Mouse (Mus musculus) stomach, embryonic 14.5 days (tissue): ENCODE results near the gene Ttc34. TPM values are rescaled to one million over a fixed set of nuclear protein-coding genes. Genes with fewer than 3 reads are reported as not detected.
A peak's percentile ranks its signal among the peaks of the same experiment; 100 is the strongest.

Experiments
- ATAC-seq: fragments of 200-750 bp; cut with Nextera tagmentation; 2 replicates; pipeline ENCODE4 v1.8.0; 2017; ENCODE audit warnings: low read depth, moderate TSS enrichment; ENCODE audit not compliant: insufficient number of reproducible peaks, insufficient read depth, low FRiP score
- H3K27ac ChIP-seq: fragments of 300-500 bp; sonication (generic); 2 replicates; pipeline ENCODE4 v1.5.1; 2014; ENCODE audit warnings: mild to moderate bottlenecking, low read length, moderate library complexity, mixed read lengths
- H3K27me3 ChIP-seq: fragments of 300-500 bp; sonication (generic); 2 replicates; pipeline ENCODE4 v1.6.1; 2014; ENCODE audit warnings: low read length, control low read depth, mixed read lengths; ENCODE audit not compliant: control insufficient read depth, insufficient read depth
- H3K36me3 ChIP-seq: fragments of 300-500 bp; sonication (generic); 2 replicates; pipeline ENCODE4 v1.6.1; 2014; ENCODE audit warnings: mild to moderate bottlenecking, control low read depth, low read length, moderate library complexity, mixed read lengths; ENCODE audit not compliant: control insufficient read depth, insufficient read depth
- H3K4me1 ChIP-seq: fragments of 300-500 bp; sonication (generic); 2 replicates; pipeline ENCODE4 v1.6.1; 2014; ENCODE audit warnings: low read length, control low read depth, mixed read lengths; ENCODE audit not compliant: control insufficient read depth, insufficient read depth
- H3K4me2 ChIP-seq: fragments of 300-500 bp; sonication (generic); replicated peaks from 2 replicates; pipeline ENCODE4 v1.6.1; 2014; ENCODE audit warnings: low read depth, low read length, control low read depth
- H3K4me3 ChIP-seq: fragments of 300-500 bp; sonication (generic); 2 replicates; pipeline ENCODE4 v1.5.1; 2014; ENCODE audit warnings: low read depth, low read length, control low read depth
- H3K9ac ChIP-seq: fragments of 300-500 bp; sonication (generic); replicated peaks from 2 replicates; pipeline ENCODE4 v1.6.1; 2014; ENCODE audit warnings: low read depth, mild to moderate bottlenecking, control low read depth, low read length, moderate library complexity, mixed read lengths
- H3K9me3 ChIP-seq: fragments of 300-500 bp; sonication (generic); 2 replicates; pipeline ENCODE4 v1.6.1; 2016; ENCODE audit warnings: low read depth, low read length, control low read depth; ENCODE audit not compliant: control insufficient read depth
- WGBS: fragments of 180-500 bp; shearing (Covaris S2); extraction: QIAGEN DNeasy Blood & Tissue Kit; methylation state at CpG from one replicate; pipeline ENCODE4 v1.1.7; 2014; 5-methylcytosine and 5-hydroxymethylcytosine counted together
- polyA plus RNA-seq: library from polyadenylated mRNA; unstranded; fragments of >200 nt; fragmentation: Nextera tagmentation; extraction: Ambion mirVana; gene quantifications from 2 replicates; pipeline ENCODE4 v1.2.1, GENCODE M21; 2014

The Ttc34 gene
- polyA plus RNA-seq, 1 experiment from 2014 or later = 0.29 TPM

DNA sequence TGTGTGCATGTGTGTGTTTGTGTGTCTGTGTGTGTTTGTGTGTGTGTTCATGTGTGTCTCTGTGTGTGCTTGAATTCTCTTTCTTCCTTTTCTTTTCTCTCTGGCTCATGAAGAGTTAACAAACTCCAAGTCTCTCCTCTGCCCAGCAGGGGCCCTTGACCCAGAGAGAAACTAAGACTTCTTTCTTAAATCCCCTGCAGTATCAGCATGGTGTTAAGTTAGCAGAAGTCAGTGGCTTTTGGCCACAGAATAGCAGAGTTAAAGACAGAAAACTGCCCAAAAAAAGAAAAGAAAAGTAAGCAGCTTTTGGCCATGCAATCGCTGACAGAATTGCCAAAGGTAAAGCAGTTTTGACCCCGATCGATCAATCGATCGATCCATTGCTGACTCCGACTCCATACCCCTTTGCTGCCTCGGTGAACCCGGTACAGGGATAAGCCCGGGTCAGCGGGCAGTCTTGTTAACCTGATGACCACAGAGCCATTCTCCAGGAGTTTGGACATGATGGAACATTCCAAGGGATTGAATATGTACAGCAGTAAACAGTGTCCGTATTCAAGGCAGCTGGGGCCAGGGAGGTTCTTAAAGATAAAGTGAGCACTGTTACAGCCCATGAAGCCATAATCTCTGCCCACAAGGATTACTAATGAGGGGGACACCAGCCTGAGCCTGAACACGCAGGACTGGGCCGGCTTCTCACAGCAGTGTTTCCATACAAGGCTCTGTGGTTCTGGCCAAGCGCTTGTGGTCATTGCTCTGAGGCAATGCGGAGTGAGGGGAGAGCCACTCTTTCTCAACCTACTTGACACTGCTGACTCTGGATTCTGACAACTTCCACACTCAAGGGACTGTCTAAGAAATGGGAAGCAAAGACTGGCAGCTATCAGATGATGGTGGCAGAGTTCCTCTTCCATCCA lies 73.6 kb downstream of the Ttc34 start:
- Histone ChIP-seq H3K36me3 (no peaks in the 10 kb centered on the region), H3K4me3 (no peak overlapping the region), H3K27me3 (no peaks in the 10 kb centered on the region), H3K9ac (no peak overlapping the region), H3K4me2 (0 out of 2 replicates have a peak overlapping the region, but pooled peaks have one; percentile 17), H3K4me1 (peaks cover 18% of the 10 kb centered on the region), H3K9me3 (no peaks in the 10 kb centered on the region), H3K27ac (peak overlapping the region; percentile 45; the same call in 1 of the 2 replicates)
- WGBS = 25% methylated on average over 15 of the region's 15 CpGs
- no peak for ATAC-seq

DNA sequence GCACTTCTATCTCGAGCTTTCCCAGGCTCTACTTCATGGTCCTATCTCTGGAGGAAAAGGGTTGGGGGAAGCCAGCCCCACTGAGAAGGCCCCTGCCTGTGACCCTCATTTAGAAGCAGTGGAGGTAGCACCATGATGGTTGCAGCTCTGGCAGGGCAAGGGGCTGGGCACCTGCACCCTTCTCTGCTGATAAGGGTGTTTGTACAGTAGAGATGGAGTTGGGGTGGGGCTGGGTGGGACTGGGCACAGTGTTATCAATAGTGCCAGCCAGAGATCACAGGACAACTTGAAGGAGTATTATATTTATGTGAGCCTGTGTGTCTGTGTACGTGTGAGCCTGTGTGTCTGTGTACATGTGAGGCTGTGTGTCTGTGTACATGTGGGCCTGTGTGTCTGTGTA lies 74.4 kb downstream of the Ttc34 start:
- Histone ChIP-seq H3K4me3 (no peak overlapping the region), H3K4me1 (peaks cover 18% of the 10 kb centered on the region), H3K9ac (no peak overlapping the region), H3K27ac (no peak overlapping the region), H3K4me2 (no peak overlapping the region), H3K9me3 (no peaks in the 10 kb centered on the region), H3K36me3 (no peaks in the 10 kb centered on the region), H3K27me3 (no peaks in the 10 kb centered on the region)
- WGBS = 69% methylated on average over 2 of the region's 2 CpGs
- ATAC-seq = peak; percentile 78

DNA sequence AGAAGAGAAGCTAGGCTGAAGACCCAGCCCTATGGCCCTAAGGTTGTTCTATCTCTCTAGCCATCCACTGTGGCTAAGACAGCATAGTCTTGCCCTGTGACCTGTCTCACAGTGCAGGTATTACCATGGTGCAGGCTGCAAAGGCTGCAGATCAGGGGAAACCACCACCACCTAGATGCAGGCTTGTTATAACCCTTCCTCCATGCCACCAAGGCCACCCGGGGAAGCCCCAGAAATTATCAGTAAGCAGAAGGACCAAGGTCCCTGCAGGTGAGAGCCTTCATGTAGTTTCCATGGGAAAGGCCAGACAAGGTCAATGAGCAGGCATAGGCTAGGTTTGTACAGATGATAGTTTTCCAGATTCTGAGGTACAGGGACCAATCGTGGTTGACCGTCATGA lies 76.6 kb downstream of the Ttc34 start:
- ATAC-seq = no peak; the same call in 1 of the 2 replicates
- Histone ChIP-seq H3K9ac (no peak overlapping the region), H3K4me1 (peaks cover 15% of the 10 kb centered on the region), H3K9me3 (no peaks in the 10 kb centered on the region), H3K27me3 (no peaks in the 10 kb centered on the region), H3K4me3 (no peak overlapping the region), H3K36me3 (no peaks in the 10 kb centered on the region), H3K27ac (no peak overlapping the region), H3K4me2 (no peak overlapping the region)
- WGBS = 88% methylated on average over 3 of the region's 3 CpGs

DNA sequence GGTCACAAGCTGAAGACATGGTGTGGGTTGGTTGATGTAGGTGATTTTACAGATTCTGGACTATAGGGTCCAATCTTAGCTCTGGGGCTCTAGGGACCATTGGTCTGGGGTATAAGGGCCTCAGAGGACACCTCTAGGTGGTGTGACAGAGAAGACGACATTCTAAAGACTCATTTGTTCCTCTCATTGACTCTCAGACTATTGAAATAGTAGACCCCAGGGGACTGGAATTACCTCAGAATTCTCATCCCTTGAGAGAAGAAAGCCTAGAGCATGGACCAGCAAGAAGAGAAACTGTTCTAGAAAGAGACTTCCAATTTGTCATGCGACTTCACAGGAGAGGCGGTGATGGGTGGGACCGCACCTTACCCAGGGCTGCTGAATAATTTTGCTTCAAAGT lies 77.0 kb downstream of the Ttc34 start:
- Histone ChIP-seq H3K4me2 (no peak overlapping the region), H3K4me1 (peaks cover 15% of the 10 kb centered on the region), H3K36me3 (no peaks in the 10 kb centered on the region), H3K9me3 (no peaks in the 10 kb centered on the region), H3K4me3 (no peak overlapping the region), H3K9ac (no peak overlapping the region), H3K27ac (no peak overlapping the region), H3K27me3 (no peaks in the 10 kb centered on the region)
- 92% methylated on average over 4 of the region's 4 CpGs for WGBS
- ATAC-seq = no peak

DNA sequence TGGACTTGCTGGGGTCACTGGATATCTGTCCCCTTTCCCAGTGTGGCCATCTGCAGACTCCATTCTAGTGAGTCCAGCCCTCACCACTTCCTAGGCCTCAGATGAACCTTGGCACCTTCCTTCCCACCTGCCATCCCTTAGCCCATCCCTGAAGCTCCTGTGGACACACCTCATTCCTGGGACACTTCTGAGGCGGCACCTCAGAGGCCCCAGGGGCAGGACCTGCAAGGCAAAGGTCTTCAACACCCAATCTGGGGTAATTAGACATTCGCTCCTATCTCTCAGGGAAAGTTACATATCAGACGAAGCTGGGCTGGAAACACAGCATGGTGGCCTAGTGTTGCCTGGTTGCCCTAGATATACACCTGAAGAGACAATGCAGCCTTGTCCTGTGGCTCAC lies 77.4 kb downstream of the Ttc34 start:
- H3K27me3 ChIP-seq = no peaks in the 10 kb centered on the region
- no peak for ATAC-seq
- no peak overlapping the region for H3K9ac ChIP-seq
- no peak overlapping the region for H3K27ac ChIP-seq
- H3K36me3 ChIP-seq = no peaks in the 10 kb centered on the region
- 64% methylated on average over 3 of the region's 3 CpGs for WGBS
- H3K4me1 ChIP-seq = peaks cover 15% of the 10 kb centered on the region
- no peak overlapping the region for H3K4me3 ChIP-seq
- no peak overlapping the region for H3K4me2 ChIP-seq
- no peaks in the 10 kb centered on the region for H3K9me3 ChIP-seq

DNA sequence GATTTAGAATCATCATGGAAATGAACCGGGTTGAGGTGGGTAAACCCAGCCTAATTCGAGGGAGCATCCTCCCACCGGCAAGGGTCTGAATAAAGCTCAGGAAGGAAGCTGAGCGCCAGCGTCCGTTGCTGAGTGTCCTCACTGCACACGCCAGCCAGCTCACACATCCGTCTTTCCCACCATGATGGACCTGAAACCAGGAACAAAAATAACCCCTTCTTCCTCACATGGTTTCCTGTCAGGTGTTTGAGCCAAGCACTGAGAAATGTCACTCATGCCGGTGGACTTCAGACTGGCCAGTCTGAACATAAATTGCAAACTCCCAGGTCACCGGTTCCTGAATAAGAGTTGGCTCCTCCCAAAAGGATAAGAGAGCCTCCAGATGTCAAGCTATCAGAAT lies 78.0 kb downstream of the Ttc34 start:
- 70% methylated on average over 10 of the region's 10 CpGs for WGBS
- Histone ChIP-seq H3K36me3 (no peaks in the 10 kb centered on the region), H3K4me1 (peaks cover 13% of the 10 kb centered on the region), H3K4me3 (no peak overlapping the region), H3K4me2 (no peak overlapping the region), H3K27ac (no peak overlapping the region), H3K9me3 (no peaks in the 10 kb centered on the region), H3K9ac (no peak overlapping the region), H3K27me3 (no peaks in the 10 kb centered on the region)
- no peak for ATAC-seq

DNA sequence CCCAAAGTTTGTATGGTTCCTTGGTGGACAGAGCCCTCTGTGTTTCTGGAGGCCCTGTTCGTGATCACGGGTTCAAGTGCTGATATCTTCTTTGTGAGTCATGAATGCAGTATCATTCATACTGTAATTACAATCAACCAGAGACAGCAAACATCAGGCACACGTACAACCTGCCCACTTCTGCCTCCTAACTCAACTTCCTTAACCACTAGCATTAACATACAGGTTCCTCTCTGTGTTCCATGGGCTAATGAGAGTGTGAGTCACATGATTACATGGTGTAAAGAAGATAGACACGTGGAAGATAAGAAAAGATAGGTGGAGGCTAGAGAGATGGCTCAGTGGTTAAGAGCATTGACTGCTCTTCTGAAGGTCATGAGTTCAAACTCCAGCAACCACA lies 79.4 kb downstream of the Ttc34 start:
- WGBS = 83% methylated on average over 4 of the region's 4 CpGs
- no peak for ATAC-seq
- no peak overlapping the region for H3K4me2 ChIP-seq

More for the DNA sequence above, 79.4 kb downstream of the Ttc34 start:
- Histone ChIP-seq H3K27ac (no peak overlapping the region), H3K4me3 (no peak overlapping the region), H3K27me3 (no peaks in the 10 kb centered on the region), H3K9ac (no peak overlapping the region), H3K36me3 (no peaks in the 10 kb centered on the region), H3K9me3 (no peaks in the 10 kb centered on the region), H3K4me1 (no peaks in the 10 kb centered on the region)
